Mouse (Mus musculus) fibroblast of lung, adult 2 months (primary cell): ENCODE data around the gene 4933407L21Rik.
A peak's percentile ranks its signal among the peaks of the same experiment; 100 is the strongest.

ENCODE experiments used
- DNase-seq: peaks from one replicate; pipeline ENCODE4 v3.0.0-alpha.2; 2011; ENCODE audit warnings: low read depth

Gene 4933407L21Rik

GRCm38 (mm10) chr1:85928057-85928687 is at the start of gene 4933407L21Rik:
Gene 4933407L21Rik, plus strand, starts transcription at chr1:85928483.
- DNase-seq = no peak

GRCm38 (mm10) chr1:85882003-85882402 is 46.3 kb upstream of the 4933407L21Rik start:
- no peak for DNase-seq

GRCm38 (mm10) chr1:85887221-85887620 is 41.1 kb upstream of the 4933407L21Rik start:
- DNase-seq = no peak

- peak; percentile 51 for DNase-seq
These were observed 34.0 kb upstream of the 4933407L21Rik start, which contains the start of gene Itm2c for GRCm38 (mm10) chr1:85894231-85894747. Gene Itm2c, plus strand, starts transcription at chr1:85894281.

GRCm38 (mm10) chr1:85894748-85895360 is 33.4 kb upstream of the 4933407L21Rik start:
- no peak for DNase-seq

GRCm38 (mm10) chr1:85895391-85895837 is 32.9 kb upstream of the 4933407L21Rik start:
- DNase-seq = peak; percentile 40

- DNase-seq = no peak
These were observed 32.2 kb upstream of the 4933407L21Rik start for GRCm38 (mm10) chr1:85896110-85896509.

GRCm38 (mm10) chr1:85896781-85897700 is 31.2 kb upstream of the 4933407L21Rik start:
- DNase-seq = no peak

- no peak for DNase-seq
These were observed 30.2 kb upstream of the 4933407L21Rik start for GRCm38 (mm10) chr1:85897901-85898760.

GRCm38 (mm10) chr1:85898761-85899387 is 29.4 kb upstream of the 4933407L21Rik start:
- DNase-seq = no peak

GRCm38 (mm10) chr1:85899388-85899761 is 28.9 kb upstream of the 4933407L21Rik start:
- no peak for DNase-seq

- no peak for DNase-seq
These were observed 27.6 kb upstream of the 4933407L21Rik start for GRCm38 (mm10) chr1:85900521-85901333.

- DNase-seq = no peak
These were observed 26.7 kb upstream of the 4933407L21Rik start for GRCm38 (mm10) chr1:85901516-85902107.

- DNase-seq = no peak
These were observed 26.1 kb upstream of the 4933407L21Rik start for GRCm38 (mm10) chr1:85902108-85902561.

- DNase-seq = no peak
These were observed 21.4 kb upstream of the 4933407L21Rik start for GRCm38 (mm10) chr1:85906892-85907291.

- no peak for DNase-seq
These were observed 19.3 kb upstream of the 4933407L21Rik start for GRCm38 (mm10) chr1:85908754-85909590.

- no peak for DNase-seq
These were observed 15.1 kb upstream of the 4933407L21Rik start for GRCm38 (mm10) chr1:85913078-85913755.

GRCm38 (mm10) chr1:85915890-85916289 is 12.4 kb upstream of the 4933407L21Rik start:
- DNase-seq = no peak
